Mouse (Mus musculus): ENCODE data around the gene Sfxn2.

DNA sequence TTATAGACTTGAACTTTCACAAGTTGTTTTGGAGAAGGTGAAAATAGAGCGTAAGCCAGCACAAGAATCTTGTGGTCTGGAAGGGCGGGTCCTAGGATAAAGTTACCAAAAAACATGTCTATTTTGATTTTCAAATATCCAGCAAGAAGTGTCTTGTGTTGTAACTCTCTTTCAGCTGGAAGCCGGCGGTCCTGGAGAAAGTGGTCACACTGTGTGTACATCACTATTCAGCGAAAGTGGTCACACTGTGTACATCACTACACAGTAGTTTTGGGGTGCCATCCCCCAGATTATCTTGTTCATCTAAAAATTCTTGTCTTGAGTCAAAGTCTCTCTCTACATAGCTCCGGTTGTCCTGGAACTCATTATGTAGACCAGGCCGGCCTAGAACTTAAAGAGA, 35.0 kb downstream of the Sfxn2 start:
- TF ChIP-seq EP300 (IDR thresholded peaks at IDR 0.05; ENCODE audit: low read depth) (no peak), CTCF (IDR thresholded peaks at IDR 0.05; ENCODE audit: low read depth) (no peak)
